Mouse (Mus musculus) heart, embryonic 14.5 days (tissue): Measurements from ENCODE around the gene Gm39653. TPM values are rescaled to one million over a fixed set of nuclear protein-coding genes. Genes with fewer than 3 reads are reported as not detected.

ENCODE experiments used
- ATAC-seq: fragments of 200-750 bp; cut with Nextera tagmentation; 2 replicates; pipeline ENCODE4 v1.8.0; 2017; ENCODE audit warnings: low read depth, moderate TSS enrichment; ENCODE audit not compliant: insufficient number of reproducible peaks, insufficient read depth, low FRiP score
- H3K27ac ChIP-seq, 2 experiments: fragments of 200-500 bp in 1 of 2; fragments of 300-500 bp in 1 of 2; sonication (generic) in 1 of 2; replicated peaks in 1 of 2; 2 replicates each; pipeline ENCODE4 v1.5.1; 2012 to 2014; ENCODE audit warnings: low read depth in 2 of 2, low read length in 2 of 2, control low read depth in 1 of 2, mild to moderate bottlenecking in 1 of 2, mixed read lengths in 1 of 2; ENCODE audit not compliant: control insufficient read depth in 1 of 2, insufficient read depth in 1 of 2
- H3K27me3 ChIP-seq: fragments of 300-500 bp; sonication (generic); 2 replicates; pipeline ENCODE4 v1.6.1; 2014; ENCODE audit warnings: mild to moderate bottlenecking, low read length, control low read depth; ENCODE audit not compliant: control insufficient read depth, insufficient read depth
- H3K36me3 ChIP-seq: fragments of 300-500 bp; sonication (generic); 2 replicates; pipeline ENCODE4 v1.6.1; 2014; ENCODE audit warnings: mild to moderate bottlenecking, control low read depth, low read length, mixed read lengths; ENCODE audit not compliant: control insufficient read depth, insufficient read depth
- H3K4me1 ChIP-seq, 2 experiments: fragments of 200-500 bp in 1 of 2; fragments of 300-500 bp in 1 of 2; sonication (generic) in 1 of 2; 2 replicates each; pipeline ENCODE4 v1.6.1; 2012 to 2014; ENCODE audit warnings: low read length in 2 of 2, control low read depth in 1 of 2, mixed read lengths in 1 of 2; ENCODE audit not compliant: control insufficient read depth in 2 of 2, insufficient read depth in 2 of 2
- H3K4me2 ChIP-seq: fragments of 300-500 bp; sonication (generic); 2 replicates; pipeline ENCODE4 v1.6.1; 2014; ENCODE audit warnings: mild to moderate bottlenecking, low read length
- H3K4me3 ChIP-seq, 2 experiments: fragments of 200-500 bp in 1 of 2; fragments of 300-500 bp in 1 of 2; sonication (generic) in 1 of 2; 2 replicates each; pipeline ENCODE4 v1.5.1; 2012 to 2014; ENCODE audit warnings: low read length in 2 of 2, mild to moderate bottlenecking in 2 of 2, control low read depth in 1 of 2, low read depth in 1 of 2, moderate library complexity in 1 of 2; ENCODE audit not compliant: control insufficient read depth in 1 of 2, insufficient read depth in 1 of 2
- H3K9ac ChIP-seq: fragments of 300-500 bp; sonication (generic); 2 replicates; pipeline ENCODE4 v1.6.1; 2014; ENCODE audit warnings: mild to moderate bottlenecking, low read length
- H3K9me3 ChIP-seq: fragments of 300-500 bp; sonication (generic); 2 replicates; pipeline ENCODE4 v1.6.1; 2016; ENCODE audit warnings: low read length, control low read depth; ENCODE audit not compliant: control insufficient read depth
- WGBS: fragments of 180-500 bp; shearing (Covaris S2); extraction: QIAGEN DNeasy Blood & Tissue Kit; methylation state at CpG from one replicate; pipeline ENCODE4 v1.1.7; 2014; 5-methylcytosine and 5-hydroxymethylcytosine counted together
- polyA plus RNA-seq: library from polyadenylated mRNA; unstranded; fragments of >200 nt; fragmentation: Nextera tagmentation; extraction: Ambion mirVana; gene quantifications from 2 replicates; pipeline ENCODE4 v1.2.1, GENCODE M21; 2014

Gene Gm39653
- polyA plus RNA-seq, result not detected in 2 replicates

GRCm38 (mm10) chr1:63615668-63616067 is at the start of gene Gm39653:
Gene Gm39653, plus strand, starts transcription at chr1:63615968.
- WGBS, result 73% methylated on average over 3 of the region's 3 CpGs

GRCm38 (mm10) chr1:63566501-63566900 is 49.3 kb upstream of the Gm39653 start:
- Histone ChIP-seq H3K27ac (no peak overlapping the region), H3K9me3 (no peaks in the 10 kb centered on the region), H3K36me3 (no peaks in the 10 kb centered on the region), H3K27me3 (no peaks in the 10 kb centered on the region), H3K4me3 (no peak overlapping the region), H3K4me2 (no peak overlapping the region), H3K9ac (no peak overlapping the region), H3K4me1 (0 out of 4 replicates have a peak, but pooled peaks cover 0 to 4% of the 10 kb centered on the region in 2 experiments)
- ATAC-seq, result no peak
- 21% methylated on average over 7 of the region's 7 CpGs for WGBS

More at GRCm38 (mm10) chr1:63615668-63616067, at the start of gene Gm39653:
- Histone ChIP-seq H3K9ac (no peak within 1 kb of the TSS), H3K4me1 (no peaks in the 10 kb centered on the region), H3K27me3 (no peaks in the 10 kb centered on the region), H3K36me3 (no peaks in the 10 kb centered on the region), H3K27ac (no peak within 1 kb of the TSS), H3K9me3 (no peaks in the 10 kb centered on the region), H3K4me3 (no peak within 1 kb of the TSS), H3K4me2 (no peak within 1 kb of the TSS)
- no peak for ATAC-seq

- Histone ChIP-seq H3K4me3 (no peak overlapping the region), H3K36me3 (no peaks in the 10 kb centered on the region), H3K27ac (no peak overlapping the region), H3K9me3 (no peaks in the 10 kb centered on the region), H3K4me1 (0 out of 4 replicates have a peak, but pooled peaks cover 0 to 4% of the 10 kb centered on the region in 2 experiments), H3K9ac (no peak overlapping the region), H3K4me2 (no peak overlapping the region), H3K27me3 (no peaks in the 10 kb centered on the region)
- WGBS, result 25% methylated on average over 4 of the region's 4 CpGs
- ATAC-seq, result no peak
These were observed 48.7 kb upstream of the Gm39653 start for GRCm38 (mm10) chr1:63567031-63567430.

- H3K4me1 ChIP-seq, result 0 out of 4 replicates have a peak, but pooled peaks cover 0 to 2% of the 10 kb centered on the region in 2 experiments
- no peaks in the 10 kb centered on the region for H3K27me3 ChIP-seq
- no peak overlapping the region for H3K27ac ChIP-seq
- H3K4me3 ChIP-seq, result no peak overlapping the region
- no peak overlapping the region for H3K4me2 ChIP-seq
- H3K9ac ChIP-seq, result no peak overlapping the region
- no peak for ATAC-seq
- H3K36me3 ChIP-seq, result no peaks in the 10 kb centered on the region
- 53% methylated on average over 7 of the region's 7 CpGs for WGBS
- no peaks in the 10 kb centered on the region for H3K9me3 ChIP-seq
These were observed 43.5 kb upstream of the Gm39653 start for GRCm38 (mm10) chr1:63572229-63572628.

GRCm38 (mm10) chr1:63573432-63573831 is 42.3 kb upstream of the Gm39653 start:
- no peak for ATAC-seq
- WGBS, result 76% methylated on average over 6 of the region's 6 CpGs

GRCm38 (mm10) chr1:63573864-63574611 is 41.7 kb upstream of the Gm39653 start:
- Histone ChIP-seq H3K4me3 (no peak overlapping the region), H3K4me1 (no peaks in the 10 kb centered on the region), H3K4me2 (no peak overlapping the region), H3K27me3 (no peaks in the 10 kb centered on the region), H3K36me3 (no peaks in the 10 kb centered on the region), H3K27ac (no peak overlapping the region), H3K9me3 (no peaks in the 10 kb centered on the region), H3K9ac (no peak overlapping the region)
- WGBS, result 65% methylated on average over 12 of the region's 12 CpGs
- no peak for ATAC-seq

More at GRCm38 (mm10) chr1:63573432-63573831, 42.3 kb upstream of the Gm39653 start:
- Histone ChIP-seq H3K27ac (no peak overlapping the region), H3K4me2 (no peak overlapping the region), H3K4me1 (no peaks in the 10 kb centered on the region), H3K27me3 (no peaks in the 10 kb centered on the region), H3K9ac (no peak overlapping the region), H3K36me3 (no peaks in the 10 kb centered on the region), H3K9me3 (no peaks in the 10 kb centered on the region), H3K4me3 (no peak overlapping the region)

GRCm38 (mm10) chr1:63576803-63577202 is 39.0 kb upstream of the Gm39653 start:
- H3K4me2 ChIP-seq, result no peak overlapping the region
- no peak overlapping the region for H3K27ac ChIP-seq
- H3K27me3 ChIP-seq, result no peaks in the 10 kb centered on the region
- ATAC-seq, result no peak
- no peaks in the 10 kb centered on the region for H3K4me1 ChIP-seq
- no peaks in the 10 kb centered on the region for H3K9me3 ChIP-seq
- WGBS, result 63% methylated on average over 5 of the region's 5 CpGs
- no peak overlapping the region for H3K4me3 ChIP-seq
- no peak overlapping the region for H3K9ac ChIP-seq
- H3K36me3 ChIP-seq, result no peaks in the 10 kb centered on the region
